Mouse (Mus musculus) E14TG2a.4 (cell line): ENCODE measurements around the gene Pdx1.

Experiments used
- CTCF ChIP-seq: conservative IDR thresholded peaks from 2 replicates; pipeline ENCODE4 v1.5.1; 2014; ENCODE audit warnings: low read length
- NANOG ChIP-seq: IDR thresholded peaks from 2 replicates; pipeline ENCODE4 v1.6.1; 2014; ENCODE audit warnings: borderline replicate concordance, low read length, mixed read lengths
- POU5F1 ChIP-seq: IDR thresholded peaks from 2 replicates; pipeline ENCODE4 v1.6.1; 2014; ENCODE audit warnings: low read length, borderline replicate concordance

DNA sequence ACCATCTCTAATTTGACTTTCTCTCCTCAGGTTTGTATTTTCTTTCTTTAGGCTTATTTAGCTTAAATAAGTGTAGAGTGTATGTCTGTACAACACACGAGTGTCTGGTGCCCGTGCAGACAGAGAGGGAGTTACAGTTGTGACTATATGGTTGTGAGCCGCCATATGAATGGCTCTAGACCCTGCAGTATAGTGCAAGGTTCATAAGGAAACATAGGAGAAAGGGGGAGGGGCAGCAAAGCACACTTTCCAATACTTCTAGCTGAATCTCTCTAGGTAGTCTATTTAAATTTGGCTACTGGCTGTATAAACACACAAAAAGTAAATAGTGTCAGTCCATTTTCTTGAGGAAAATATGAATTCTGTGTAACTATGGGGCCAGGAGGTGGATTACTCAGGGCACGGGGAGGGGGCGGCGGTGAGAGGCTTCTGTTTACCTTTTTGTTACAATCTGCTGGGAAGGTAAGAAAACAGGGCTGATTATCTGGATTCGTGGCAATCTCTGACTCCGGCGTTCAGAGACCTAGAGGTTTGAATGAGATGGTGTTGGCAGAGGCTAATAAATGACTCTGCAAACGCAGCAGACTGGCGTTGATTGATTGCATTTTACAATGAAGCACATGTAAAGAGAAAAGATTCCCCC, 7.7 kb upstream of the Pdx1 start:
- no peak for TF ChIP-seq CTCF
- TF ChIP-seq NANOG = no peak
- TF ChIP-seq POU5F1 = no peak
